Mouse (Mus musculus): ENCODE measurements around the gene Pip4k2c.

DNA sequence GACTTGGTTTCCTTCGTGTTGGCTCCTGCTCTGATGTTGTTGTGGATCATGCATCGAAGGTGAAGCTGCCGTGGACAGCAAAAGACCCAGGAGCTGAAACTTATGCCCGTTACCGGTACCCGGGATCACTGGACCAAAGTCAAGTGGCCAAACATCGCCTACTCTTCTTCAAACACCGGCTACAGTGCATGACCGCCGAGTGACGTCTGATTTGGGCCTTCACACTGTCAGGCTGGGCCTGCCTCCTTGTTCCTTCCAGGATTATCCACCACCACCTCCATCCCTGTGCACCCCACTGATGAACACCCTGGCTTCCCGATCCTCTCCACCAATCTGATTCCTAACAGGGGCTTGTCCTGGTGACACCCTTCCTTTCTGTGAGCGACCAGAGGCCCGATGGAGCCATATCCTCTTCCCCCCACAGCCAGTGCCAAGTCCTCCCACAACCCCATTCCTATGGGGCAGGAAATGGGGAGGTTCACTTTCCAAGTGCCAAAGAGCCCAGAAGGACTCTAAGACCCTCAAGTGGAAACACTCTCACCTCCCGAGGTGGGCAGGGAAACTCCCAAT is 39.7 kb downstream of the Pip4k2c start:
- TF ChIP-seq EP300 (IDR thresholded peaks at IDR 0.05) (no peak), CTCF (IDR thresholded peaks at IDR 0.05) (no peak)
